Mouse (Mus musculus) limb, embryonic 12.5 days (tissue): ENCODE measurements around the gene Nisch. TPM values are rescaled to one million over a fixed set of nuclear protein-coding genes. Genes with fewer than 3 reads are reported as not detected.

Experiments
- ATAC-seq: fragments of 200-750 bp; cut with Nextera tagmentation; 2 replicates; pipeline ENCODE4 v1.8.0; 2017; ENCODE audit warnings: low read depth, moderate TSS enrichment; ENCODE audit not compliant: insufficient number of reproducible peaks, insufficient read depth, low FRiP score, low TSS enrichment
- H3K27ac ChIP-seq: fragments of 300-500 bp; sonication (generic); 2 replicates; pipeline ENCODE4 v1.5.1; 2016; ENCODE audit warnings: mild to moderate bottlenecking, moderate library complexity
- H3K27me3 ChIP-seq: fragments of 300-500 bp; sonication (generic); 2 replicates; pipeline ENCODE4 v1.6.1; 2016; ENCODE audit warnings: mild to moderate bottlenecking, moderate library complexity
- H3K36me3 ChIP-seq: fragments of 300-500 bp; sonication (generic); 2 replicates; pipeline ENCODE4 v1.6.1; 2016; ENCODE audit warnings: mild to moderate bottlenecking, moderate library complexity
- H3K4me1 ChIP-seq: fragments of 300-500 bp; sonication (generic); replicated peaks from 2 replicates; pipeline ENCODE4 v1.6.1; 2016
- H3K4me2 ChIP-seq: fragments of 300-500 bp; sonication (generic); 2 replicates; pipeline ENCODE4 v1.6.1; 2016; ENCODE audit warnings: mild to moderate bottlenecking, moderate library complexity
- H3K4me3 ChIP-seq: fragments of 300-500 bp; sonication (generic); replicated peaks from 2 replicates; pipeline ENCODE4 v1.5.1; 2016; ENCODE audit warnings: mild to moderate bottlenecking
- H3K9ac ChIP-seq: fragments of 300-500 bp; sonication (generic); replicated peaks from 2 replicates; pipeline ENCODE4 v1.6.1; 2016; ENCODE audit warnings: mild to moderate bottlenecking, moderate library complexity
- H3K9me3 ChIP-seq: fragments of 300-500 bp; sonication (generic); 2 replicates; pipeline ENCODE4 v1.6.1; 2016; ENCODE audit warnings: mild to moderate bottlenecking, moderate library complexity
- WGBS: fragments of 180-500 bp; shearing (Covaris S2); methylation state at CpG from one replicate; pipeline ENCODE4 v1.1.7; 2016; 5-methylcytosine and 5-hydroxymethylcytosine counted together
- polyA plus RNA-seq: library from polyadenylated mRNA; unstranded; fragments of >200 nt; fragmentation: Nextera tagmentation; extraction: Ambion mirVana; gene quantifications from 2 replicates; pipeline ENCODE4 v1.2.1, GENCODE M21; 2016

The Nisch gene
- polyA plus RNA-seq, 1 experiment from 2014 or later, result 522 TPM

DNA sequence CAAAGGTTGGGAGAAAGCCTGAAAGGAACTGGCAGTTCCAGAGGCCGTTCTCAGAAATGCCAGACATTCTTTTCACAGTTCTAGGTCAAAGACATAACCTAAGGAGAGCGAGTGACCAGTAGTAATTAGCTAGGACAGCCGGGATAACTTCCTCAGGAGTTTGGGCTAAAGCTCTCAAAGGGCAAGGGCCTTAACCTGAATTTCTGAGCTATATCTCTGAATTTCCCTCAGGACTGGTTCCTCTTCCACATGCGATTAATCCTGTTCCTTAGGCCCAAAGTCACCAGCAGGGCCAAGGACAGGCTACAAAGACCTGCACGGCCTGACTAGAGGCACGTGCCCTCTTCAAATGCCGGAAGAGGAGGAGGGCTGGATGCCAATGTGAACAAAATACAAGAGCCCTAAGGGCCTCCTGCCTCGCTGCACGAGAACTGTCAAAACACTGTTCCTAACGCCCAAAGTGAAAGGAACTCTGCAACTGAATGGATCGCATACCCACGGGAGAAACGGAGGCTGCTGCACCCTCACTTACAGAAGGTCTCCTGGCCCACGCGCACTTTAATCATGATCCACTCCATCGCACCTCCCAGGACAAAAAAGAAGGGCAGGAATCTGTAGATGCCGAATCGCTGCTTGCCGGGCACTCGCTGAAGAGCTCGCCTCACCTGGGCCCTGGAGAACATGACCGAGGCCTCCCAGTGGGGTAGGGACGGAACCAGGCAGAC is 88.5 kb downstream of the Nisch start:
- peak overlapping the region; percentile 86 for H3K9ac ChIP-seq
- H3K27ac ChIP-seq, result peak overlapping the region; percentile 87
- 2% methylated on average over 23 of the region's 23 CpGs for WGBS
- H3K4me3 ChIP-seq, result peak overlapping the region; percentile 71
- H3K36me3 ChIP-seq, result peaks cover 6% of the 10 kb centered on the region
- H3K27me3 ChIP-seq, result no peaks in the 10 kb centered on the region
- no peaks in the 10 kb centered on the region for H3K9me3 ChIP-seq
- ATAC-seq, result no peak
- peaks cover 50% of the 10 kb centered on the region for H3K4me1 ChIP-seq
- H3K4me2 ChIP-seq, result peak overlapping the region; percentile 81

DNA sequence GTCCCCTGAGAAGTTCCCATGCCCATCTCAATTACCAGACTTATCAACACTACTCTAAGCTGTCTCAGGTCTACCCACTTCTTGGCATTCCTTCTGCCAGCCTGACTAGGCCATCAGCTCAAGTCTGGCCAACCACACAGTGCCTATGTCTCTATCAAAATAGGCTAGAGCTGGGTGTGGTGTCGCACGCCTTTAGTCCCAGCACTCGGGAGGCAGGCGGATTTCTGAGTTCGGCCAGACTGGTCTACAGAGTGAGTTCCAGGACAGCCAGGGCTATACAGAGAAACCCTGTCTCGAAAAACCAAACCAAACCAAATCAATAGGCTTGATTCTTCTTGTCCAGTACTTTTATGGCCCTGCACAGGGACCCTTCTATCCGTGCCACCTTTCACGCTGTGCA is 89.9 kb downstream of the Nisch start:
- WGBS, result 94% methylated on average over 8 of the region's 8 CpGs
- Histone ChIP-seq H3K27ac (no peak overlapping the region), H3K4me1 (peaks cover 36% of the 10 kb centered on the region), H3K9me3 (no peaks in the 10 kb centered on the region), H3K4me3 (no peak overlapping the region), H3K27me3 (no peaks in the 10 kb centered on the region), H3K4me2 (peak overlapping the region; percentile 37; the same call in 1 of the 2 replicates), H3K9ac (no peak overlapping the region), H3K36me3 (peaks cover 18% of the 10 kb centered on the region)
- ATAC-seq, result no peak

DNA sequence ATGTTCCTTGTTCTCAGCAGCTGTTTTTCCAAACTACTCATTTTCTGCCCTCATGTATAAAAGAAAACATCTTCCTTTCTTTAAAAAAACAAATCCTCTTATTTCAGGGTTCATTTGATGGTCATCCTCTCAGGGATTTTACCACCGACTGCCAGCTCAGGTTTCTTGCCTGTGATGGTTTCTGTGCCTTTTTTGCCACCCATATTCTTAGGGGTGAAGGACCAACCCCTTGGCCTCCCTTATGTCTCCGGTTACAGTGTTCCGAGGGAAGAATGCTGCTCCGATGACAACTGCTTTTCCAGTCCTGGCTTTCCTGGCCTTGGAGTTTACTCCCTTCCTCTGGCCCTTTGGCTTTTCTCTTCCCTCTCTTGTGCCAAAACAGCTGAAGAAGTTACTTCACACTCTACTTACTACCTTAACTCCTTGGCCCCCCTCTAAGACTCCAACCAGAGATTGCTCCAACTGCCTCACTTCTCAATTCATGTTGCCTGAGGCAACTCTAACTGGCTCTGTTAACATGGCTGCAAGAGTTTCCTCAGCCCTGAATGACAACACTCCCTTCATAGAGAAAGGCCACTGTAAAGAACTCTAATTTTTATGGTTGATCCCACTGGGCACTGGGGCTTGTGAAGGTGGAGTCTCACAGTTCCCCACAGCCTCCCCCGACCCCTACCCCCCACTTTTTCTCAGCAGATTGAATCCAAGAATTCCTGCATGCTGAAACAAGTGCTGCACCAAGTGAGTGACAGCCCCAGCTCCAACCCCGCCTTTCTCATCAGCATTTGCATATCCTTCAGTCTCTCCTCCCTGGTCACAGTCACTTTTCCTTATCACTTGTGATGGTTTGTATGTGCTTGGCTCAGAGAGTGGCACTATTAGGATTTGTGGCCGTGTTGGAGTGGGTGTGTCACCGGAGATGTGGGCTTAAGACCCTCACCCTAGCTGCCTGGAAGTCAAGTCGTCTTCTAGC is 91.4 kb downstream of the Nisch start:
- peak overlapping the region; percentile 34 for H3K4me2 ChIP-seq
- H3K27me3 ChIP-seq, result no peaks in the 10 kb centered on the region
- H3K27ac ChIP-seq, result peak overlapping the region; percentile 84
- H3K9ac ChIP-seq, result no peak overlapping the region; the same call in 1 of the 2 replicates
- H3K4me1 ChIP-seq, result peaks cover 33% of the 10 kb centered on the region
- no peak overlapping the region for H3K4me3 ChIP-seq
- H3K9me3 ChIP-seq, result no peaks in the 10 kb centered on the region
- 47% methylated on average over 9 of the region's 9 CpGs for WGBS
- no peak for ATAC-seq
- H3K36me3 ChIP-seq, result peaks cover 28% of the 10 kb centered on the region

Other genes starting within 250 kb of the Nisch start
- gene Glt8d1, start 215.5 kb downstream of the Nisch start, polyA plus RNA-seq, result 54.7 and 61.5 TPM in 2 replicates
- 322 and 342 TPM in 2 replicates for gene Spcs1, start 215.3 kb downstream of the Nisch start, polyA plus RNA-seq
- gene Pbrm1, start 197.8 kb downstream of the Nisch start, polyA plus RNA-seq, result 183 and 189 TPM in 2 replicates
- 110 and 117 TPM in 2 replicates for gene Gnl3, start 197.8 kb downstream of the Nisch start, polyA plus RNA-seq
- 59.6 and 65.7 TPM in 2 replicates for gene Smim4, start 88.0 kb downstream of the Nisch start, polyA plus RNA-seq
- gene Nt5dc2, start 85.9 kb downstream of the Nisch start, polyA plus RNA-seq, result 485 and 500 TPM in 2 replicates
- gene Stab1, start 48.3 kb downstream of the Nisch start, polyA plus RNA-seq, result 14.9 and 18.0 TPM in 2 replicates
- 140 and 161 TPM in 2 replicates for gene Tnnc1, start 8.6 kb downstream of the Nisch start, polyA plus RNA-seq
- gene Sema3g, start 914 bp upstream of the Nisch start, polyA plus RNA-seq, result 0.58 and 0.84 TPM in 2 replicates
- 13.5 and 14.1 TPM in 2 replicates for gene Phf7, start 34.4 kb upstream of the Nisch start, polyA plus RNA-seq
- 106 and 118 TPM in 2 replicates for gene Bap1, start 34.5 kb upstream of the Nisch start, polyA plus RNA-seq
- gene Dnah1, start 107.0 kb upstream of the Nisch start, polyA plus RNA-seq, result 7.7 and 9.1 TPM in 2 replicates
- gene Capn7, start 119.7 kb upstream of the Nisch start, polyA plus RNA-seq, result 38.9 and 41.0 TPM in 2 replicates
- 41.9 and 47.4 TPM in 2 replicates for gene Sh3bp5, start 219.1 kb upstream of the Nisch start, polyA plus RNA-seq